In genomic region chr4:136206033-136206893, GRCm38 (mm10) we compare ENCODE assay signal across 8 mouse cellular contexts. TPM values are rescaled to one million over a fixed set of nuclear protein-coding genes. Genes with fewer than 3 reads are reported as not detected.
DNase-seq lines count a peak whose midpoint lies in the region; ATAC-seq and TF ChIP-seq lines count a peak whose summit lies in the region.

TSS of gene Asap3 (plus strand) at chr4:136206365.

- no peaks in the 10 kb centered on the region for H3K9me3 ChIP-seq in embryonic facial prominence, embryonic 13.5 days
- H3K9me3 ChIP-seq in limb, embryonic 14.5 days (ENCODE audit: control insufficient read depth, low read length) = no peaks in the 10 kb centered on the region
- H3K9me3 ChIP-seq in midbrain, postnatal 0 days (ENCODE audit: low read length) = no peaks in the 10 kb centered on the region

- TF ChIP-seq POLR2A in heart, adult 2 months (IDR thresholded peaks at IDR 0.05; ENCODE audit: insufficient read depth, low read depth, low read length) = peak; percentile 90
- TF ChIP-seq POLR2A in limb, embryonic 14.5 days (IDR thresholded peaks at IDR 0.05; ENCODE audit: borderline replicate concordance, extremely low read depth, insufficient read depth, insufficient read length) = peak; percentile 60; the same call in 1 of the 2 replicates

- H3K4me3 ChIP-seq in embryonic facial prominence, embryonic 13.5 days = peak within 1 kb of the TSS; percentile 78
- peak within 1 kb of the TSS; percentile 68 for H3K4me3 ChIP-seq in heart, adult 2 months
- peak within 1 kb of the TSS; percentile 74 for H3K4me3 ChIP-seq in limb, embryonic 14.5 days (replicated peaks; ENCODE audit: low read length)
- peak within 1 kb of the TSS; percentile 60 for H3K4me3 ChIP-seq in midbrain, postnatal 0 days (ENCODE audit: low read depth, low read length)

- WGBS in embryonic facial prominence, embryonic 13.5 days = under 1% methylated on average over 54 of the region's 54 CpGs
- WGBS in heart, adult 2 months = under 1% methylated on average over 51 of the region's 54 CpGs
- WGBS in limb, embryonic 14.5 days = 1% methylated on average over 30 of the region's 54 CpGs
- WGBS in midbrain, postnatal 0 days = under 1% methylated on average over 41 of the region's 54 CpGs

- peak within 1 kb of the TSS; percentile 88 for H3K27ac ChIP-seq in embryonic facial prominence, embryonic 13.5 days
- H3K27ac ChIP-seq in heart, adult 2 months = peak within 1 kb of the TSS; percentile 87
- peak within 1 kb of the TSS; percentile 81 for H3K27ac ChIP-seq in limb, embryonic 14.5 days (replicated peaks; ENCODE audit: low read depth, low read length)
- H3K27ac ChIP-seq in midbrain, postnatal 0 days (ENCODE audit: low read depth, low read length) = no peak within 1 kb of the TSS; the same call in 1 of the 2 replicates

- no peak for TF ChIP-seq EP300 in heart, adult 2 months (IDR thresholded peaks at IDR 0.05; ENCODE audit: insufficient read depth, low read depth, low read length)

- peaks cover 3% of the 10 kb centered on the region; the same call in 1 of the 2 replicates for H3K36me3 ChIP-seq in embryonic facial prominence, embryonic 13.5 days
- peaks cover 2% of the 10 kb centered on the region; the same call in 1 of the 2 replicates for H3K36me3 ChIP-seq in heart, adult 2 months (ENCODE audit: control insufficient read depth, insufficient read depth, low read length)
- 0 out of 2 replicates have a peak, but pooled peaks cover 7% of the 10 kb centered on the region for H3K36me3 ChIP-seq in limb, embryonic 14.5 days (ENCODE audit: control insufficient read depth, insufficient read depth, low read length)
- H3K36me3 ChIP-seq in midbrain, postnatal 0 days (ENCODE audit: insufficient read depth, low read length) = no peaks in the 10 kb centered on the region

- 0 out of 2 replicates have a peak, but pooled peaks cover 3% of the 10 kb centered on the region for H3K27me3 ChIP-seq in embryonic facial prominence, embryonic 13.5 days
- no peaks in the 10 kb centered on the region for H3K27me3 ChIP-seq in heart, adult 2 months (ENCODE audit: control insufficient read depth, insufficient read depth, low read length)
- no peaks in the 10 kb centered on the region for H3K27me3 ChIP-seq in limb, embryonic 14.5 days (ENCODE audit: control insufficient read depth, insufficient read depth, low read length)
- no peaks in the 10 kb centered on the region for H3K27me3 ChIP-seq in midbrain, postnatal 0 days (ENCODE audit: insufficient read depth, low read length)

- H3K4me1 ChIP-seq in embryonic facial prominence, embryonic 13.5 days = peaks cover 30% of the 10 kb centered on the region
- peaks cover 5% of the 10 kb centered on the region for H3K4me1 ChIP-seq in heart, adult 2 months (ENCODE audit: control insufficient read depth, insufficient read depth, low read length)
- H3K4me1 ChIP-seq in limb, embryonic 14.5 days (ENCODE audit: control insufficient read depth, insufficient read depth, low read length) = peaks cover 17% of the 10 kb centered on the region
- H3K4me1 ChIP-seq in midbrain, postnatal 0 days (ENCODE audit: insufficient read depth, low read length) = no peaks in the 10 kb centered on the region

- peak; percentile 97 for DNase-seq in 3134 (ENCODE audit: extremely low read depth, insufficient read length, low spot score)
- peak; percentile 98 to 99 for DNase-seq in adrenal gland, postnatal 36 days
- peak; percentile 96 for DNase-seq in heart, adult 2 months
- DNase-seq in kidney, adult 8-10 months = peak; percentile 96 to 98
- peak; percentile 99 for DNase-seq in limb, embryonic 14.5 days (ENCODE audit: low spot score)
- peak; percentile 94 for DNase-seq in midbrain, postnatal 0 days (ENCODE audit: low spot score)
- DNase-seq in spleen, postnatal 14 days (ENCODE audit: low spot score in 2 of 2) = peak; percentile 86 to 89

- peak; percentile 89 for ATAC-seq in embryonic facial prominence, embryonic 13.5 days (ENCODE audit: insufficient number of reproducible peaks, insufficient read depth, low FRiP score, low TSS enrichment, low read depth)
- ATAC-seq in limb, embryonic 14.5 days (ENCODE audit: low FRiP score, low read depth) = peak; percentile 91
- ATAC-seq in midbrain, postnatal 0 days (ENCODE audit: low FRiP score) = peak; percentile 74

- H3K79me2 ChIP-seq in heart, adult 2 months (replicated peaks; ENCODE audit: control insufficient read depth, insufficient read depth, low read length) = no peaks in the 10 kb centered on the region; the same call in 1 of the 2 replicates

- intact Hi-C loops in heart, adult 2 months (cut with DNase I) = no loop called here

- peak within 1 kb of the TSS; percentile 92 for H3K4me2 ChIP-seq in embryonic facial prominence, embryonic 13.5 days
- peak within 1 kb of the TSS; percentile 91 for H3K4me2 ChIP-seq in limb, embryonic 14.5 days (replicated peaks; ENCODE audit: low read depth, low read length, severe bottlenecking)
- peak within 1 kb of the TSS; percentile 97 for H3K4me2 ChIP-seq in midbrain, postnatal 0 days (ENCODE audit: low read depth, low read length, poor library complexity, severe bottlenecking)

- peak; percentile 27; the same call in 1 of the 2 replicates for TF ChIP-seq CTCF in heart, adult 2 months (IDR thresholded peaks at IDR 0.05)
- peak; percentile 37; the same call in 1 of the 2 replicates for TF ChIP-seq CTCF in midbrain, postnatal 0 days (IDR thresholded peaks at IDR 0.05)

- peak within 1 kb of the TSS; percentile 84 for H3K9ac ChIP-seq in embryonic facial prominence, embryonic 13.5 days
- H3K9ac ChIP-seq in heart, adult 2 months (ENCODE audit: low read depth, low read length) = peak within 1 kb of the TSS; percentile 74
- peak within 1 kb of the TSS; percentile 71 for H3K9ac ChIP-seq in limb, embryonic 14.5 days (ENCODE audit: low read depth, low read length, severe bottlenecking)
- peak within 1 kb of the TSS; percentile 74 for H3K9ac ChIP-seq in midbrain, postnatal 0 days (replicated peaks; ENCODE audit: low read length, poor library complexity, severe bottlenecking)

RNA-seq across cellular contexts. Expression of gene Asap3, which starts in this region (rescaled TPM):
- total RNA-seq in adrenal gland, postnatal 36 days (2021) = 1 to 10 TPM; 1.7 to 2.1 TPM
- 10.9 and 11.6 TPM in 2 replicates for polyA plus RNA-seq in embryonic facial prominence, embryonic 13.5 days (2015; fragmentation: Nextera tagmentation; extraction: Ambion mirVana)
- total RNA-seq in heart, adult 2 months (2021) = 10 to 100 TPM in 1 of 2 experiments, 1 to 10 TPM in 1; 7.8 to 10.2 TPM
- polyA plus RNA-seq in heart, adult 2 months (2012; rRNA removed) = 8.6 and 9.4 TPM in 2 replicates
- 22.9 and 26.6 TPM in 2 replicates for polyA plus RNA-seq in limb, embryonic 14.5 days (2012; rRNA removed)
- 12.0 and 14.6 TPM in 2 replicates for polyA plus RNA-seq in limb, embryonic 14.5 days (2014; fragmentation: Nextera tagmentation; extraction: Ambion mirVana)
- total RNA-seq in midbrain, postnatal 0 days (2014; rRNA removed) = 5.9 and 7.6 TPM in 2 replicates
- polyA plus RNA-seq in midbrain, postnatal 0 days (2015; fragmentation: Nextera tagmentation; extraction: Ambion mirVana) = 3.7 and 4.1 TPM in 2 replicates
